Mouse (Mus musculus) E14TG2a.4 (cell line): ENCODE data around the gene Pbxip1.

ENCODE experiments used
- H3K27me3 ChIP-seq: 2 replicates; pipeline ENCODE4 v1.6.1; 2014; ENCODE audit warnings: low read length, control low read depth; ENCODE audit not compliant: insufficient read depth
- H3K36me3 ChIP-seq: 2 replicates; pipeline ENCODE4 v1.6.1; 2014; ENCODE audit warnings: low read length, control low read depth; ENCODE audit not compliant: insufficient read depth
- H3K4me1 ChIP-seq: replicated peaks from 2 replicates; pipeline ENCODE4 v1.6.1; 2014; ENCODE audit warnings: low read depth, low read length, control low read depth
- H3K4me3 ChIP-seq: replicated peaks from 2 replicates; pipeline ENCODE4 v1.5.1; 2014; ENCODE audit warnings: mild to moderate bottlenecking, low read length
- H3K9me3 ChIP-seq: 2 replicates; pipeline ENCODE4 v1.6.1; 2014; ENCODE audit warnings: low read length, control low read depth
- CTCF ChIP-seq: conservative IDR thresholded peaks from 2 replicates; pipeline ENCODE4 v1.5.1; 2014; ENCODE audit warnings: low read length
- NANOG ChIP-seq: IDR thresholded peaks from 2 replicates; pipeline ENCODE4 v1.6.1; 2014; ENCODE audit warnings: borderline replicate concordance, low read length, mixed read lengths
- POU5F1 ChIP-seq: IDR thresholded peaks from 2 replicates; pipeline ENCODE4 v1.6.1; 2014; ENCODE audit warnings: low read length, borderline replicate concordance

Gene Pbxip1

DNA sequence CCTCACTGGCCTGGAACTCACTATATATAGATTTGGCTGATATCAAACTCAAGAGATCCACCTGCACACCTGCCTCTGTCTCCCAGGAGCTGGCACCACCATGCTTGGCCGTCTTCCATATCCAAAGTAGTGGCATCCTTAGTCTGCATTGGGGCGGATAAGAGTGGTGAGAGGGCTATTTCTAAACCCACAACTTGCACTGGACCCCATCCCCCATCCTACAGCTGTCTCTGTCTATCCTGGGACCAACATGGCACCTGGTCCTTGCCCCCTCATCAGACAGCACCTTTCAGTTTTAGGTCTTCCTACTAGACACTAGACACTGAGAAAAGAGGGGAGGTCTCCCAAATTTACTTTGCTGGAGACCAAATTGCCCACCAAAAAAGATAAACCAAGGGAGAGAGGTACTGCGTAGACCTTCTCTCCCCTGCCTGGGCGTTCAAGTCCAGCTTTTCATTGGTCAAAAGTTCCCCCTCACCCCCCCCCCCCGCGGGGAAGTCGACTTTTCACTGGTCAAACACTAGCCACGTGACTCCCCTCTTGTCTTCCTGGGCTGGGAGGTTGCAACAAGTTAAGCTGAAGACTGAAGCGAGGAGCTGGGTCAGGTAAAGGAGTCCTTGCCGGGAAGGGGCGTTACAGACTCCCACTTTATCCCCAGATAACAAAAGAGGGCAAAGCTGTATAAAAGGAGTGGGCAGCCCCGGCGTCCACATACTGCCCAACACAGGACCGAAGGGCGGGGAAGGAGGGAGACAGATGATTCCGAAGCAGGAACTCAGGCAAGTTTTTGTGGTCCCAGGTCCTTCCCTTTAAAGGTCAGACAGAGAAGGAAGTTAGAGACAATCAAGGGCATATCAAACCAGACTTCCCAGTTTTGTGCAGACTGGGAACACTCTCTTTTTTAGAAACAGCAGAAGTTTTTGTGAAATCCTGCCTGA lies at the start of gene Pbxip1:
Pbxip1 (plus strand) TSS at position 531 of the 938 bp plus-strand sequence.
- TF ChIP-seq NANOG (no peak), CTCF (no peak), POU5F1 (no peak)
- H3K27me3 ChIP-seq = no peaks in the 10 kb centered on the region
- peak within 1 kb of the TSS; percentile 79 for H3K4me3 ChIP-seq
- H3K4me1 ChIP-seq = peaks cover 69% of the 10 kb centered on the region
- H3K36me3 ChIP-seq = peaks cover 53% of the 10 kb centered on the region
- H3K9me3 ChIP-seq = no peaks in the 10 kb centered on the region

DNA sequence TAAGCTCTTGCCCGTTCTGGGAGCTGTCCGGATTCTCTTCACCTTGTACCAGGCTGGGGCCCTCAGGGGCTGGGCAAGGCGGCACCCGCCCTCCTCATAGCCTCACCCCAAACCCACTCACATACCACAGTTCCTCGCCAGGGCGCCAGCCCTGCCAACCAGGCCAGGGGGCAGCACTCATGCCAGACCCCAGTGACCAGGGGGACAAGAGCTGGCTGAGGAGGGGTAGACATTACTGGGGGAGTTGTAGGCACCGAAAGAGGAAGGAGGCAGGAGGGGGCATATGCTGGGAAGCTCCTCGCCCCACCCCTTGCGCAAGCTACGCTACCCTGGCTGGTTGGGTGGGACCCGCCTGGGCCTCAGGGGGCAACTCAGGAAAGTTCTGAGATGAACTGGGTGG lies 48.9 kb upstream of the Pbxip1 start:
- H3K4me1 ChIP-seq = peaks cover 92% of the 10 kb centered on the region
- H3K4me3 ChIP-seq = peak overlapping the region; percentile 46
- TF ChIP-seq NANOG (no peak), POU5F1 (no peak), CTCF (no peak)
- H3K36me3 ChIP-seq = no peaks in the 10 kb centered on the region
- H3K27me3 ChIP-seq = peaks cover 40% of the 10 kb centered on the region
- no peaks in the 10 kb centered on the region for H3K9me3 ChIP-seq

DNA sequence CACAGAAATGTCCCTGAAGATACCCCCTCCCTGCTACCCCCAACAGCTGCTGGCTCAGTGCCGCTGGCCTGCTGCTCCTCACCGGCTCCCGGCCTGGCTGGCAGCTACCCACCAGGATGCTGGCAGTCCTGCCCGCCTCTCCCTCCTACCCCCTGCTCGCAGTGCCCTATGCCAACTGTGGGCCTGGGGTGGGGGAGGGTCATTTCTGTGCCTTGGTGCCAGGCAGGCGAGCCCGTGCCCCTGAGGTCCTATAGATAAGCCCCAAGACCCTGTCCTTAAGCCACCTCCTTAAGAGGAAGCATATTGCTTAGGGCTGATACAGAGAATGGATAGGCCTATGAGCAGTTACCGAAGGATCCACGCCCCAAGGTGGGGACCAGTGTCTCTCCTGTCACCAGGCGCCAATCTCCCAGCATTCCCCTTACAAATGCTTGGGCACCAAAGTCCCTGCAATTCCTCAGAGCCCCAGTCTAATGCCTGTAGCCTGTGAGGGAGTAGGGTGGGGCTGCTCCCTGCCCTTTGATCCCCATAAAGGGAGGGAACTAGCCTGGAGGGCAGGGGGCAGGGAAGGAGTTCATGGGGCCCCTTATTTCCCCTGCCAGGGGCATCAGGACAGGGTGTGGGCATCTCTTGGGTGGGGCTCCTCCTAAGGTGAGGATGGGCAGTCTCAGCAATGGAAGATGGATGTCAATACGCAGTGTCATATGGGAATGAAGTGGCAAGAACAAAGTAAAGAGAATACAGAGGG lies 48.2 kb upstream of the Pbxip1 start:
- TF ChIP-seq NANOG (no peak), POU5F1 (no peak)
- Histone ChIP-seq H3K27me3 (peaks cover 44% of the 10 kb centered on the region), H3K36me3 (no peaks in the 10 kb centered on the region), H3K4me1 (peaks cover 89% of the 10 kb centered on the region), H3K4me3 (peak overlapping the region; percentile 46), H3K9me3 (no peaks in the 10 kb centered on the region)

DNA sequence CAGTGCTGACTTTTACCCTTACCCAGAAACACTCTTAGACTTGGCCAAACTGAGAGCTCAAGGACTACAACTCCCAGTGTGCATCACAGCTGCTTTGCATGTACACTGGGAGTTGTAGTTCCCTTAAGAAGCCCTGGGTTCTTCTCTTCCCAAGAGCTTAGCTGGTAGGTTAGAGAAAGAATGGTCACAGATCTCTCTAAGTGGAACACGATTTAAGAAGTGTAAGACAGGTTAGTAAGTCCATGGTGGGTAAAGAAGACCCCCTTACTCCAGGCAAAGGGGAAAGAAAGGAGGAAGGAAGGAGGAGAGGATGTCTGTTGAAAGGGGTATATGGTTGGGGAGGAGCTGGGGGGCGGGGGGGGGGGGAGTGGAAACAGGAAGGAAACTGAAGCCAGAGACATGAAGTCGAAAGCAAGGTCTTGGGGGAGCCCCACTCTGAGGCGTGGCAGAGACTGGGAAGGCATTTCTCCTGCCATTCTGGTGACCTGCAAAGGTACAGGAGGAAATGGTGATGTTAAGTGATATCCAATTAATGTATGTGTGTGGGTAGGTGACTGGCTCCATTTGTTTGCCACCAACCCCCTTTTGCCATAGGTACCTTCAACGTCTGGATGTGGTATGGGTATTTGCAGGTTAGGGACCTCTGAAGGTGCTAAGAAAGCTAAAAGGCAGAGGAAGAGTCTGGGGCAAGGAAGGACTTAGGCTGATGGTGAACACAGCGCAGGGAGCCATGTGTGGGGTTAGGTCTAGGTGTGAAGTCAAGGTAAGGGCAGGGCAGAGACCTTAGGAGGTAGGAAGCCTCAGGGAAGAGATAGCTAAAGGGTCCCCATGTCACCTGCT lies 47.4 kb upstream of the Pbxip1 start:
- H3K36me3 ChIP-seq = no peaks in the 10 kb centered on the region
- no peaks in the 10 kb centered on the region for H3K9me3 ChIP-seq
- H3K4me1 ChIP-seq = peaks cover 85% of the 10 kb centered on the region
- H3K4me3 ChIP-seq = no peak overlapping the region
- peaks cover 44% of the 10 kb centered on the region for H3K27me3 ChIP-seq
- TF ChIP-seq CTCF (no peak), NANOG (no peak), POU5F1 (no peak)

DNA sequence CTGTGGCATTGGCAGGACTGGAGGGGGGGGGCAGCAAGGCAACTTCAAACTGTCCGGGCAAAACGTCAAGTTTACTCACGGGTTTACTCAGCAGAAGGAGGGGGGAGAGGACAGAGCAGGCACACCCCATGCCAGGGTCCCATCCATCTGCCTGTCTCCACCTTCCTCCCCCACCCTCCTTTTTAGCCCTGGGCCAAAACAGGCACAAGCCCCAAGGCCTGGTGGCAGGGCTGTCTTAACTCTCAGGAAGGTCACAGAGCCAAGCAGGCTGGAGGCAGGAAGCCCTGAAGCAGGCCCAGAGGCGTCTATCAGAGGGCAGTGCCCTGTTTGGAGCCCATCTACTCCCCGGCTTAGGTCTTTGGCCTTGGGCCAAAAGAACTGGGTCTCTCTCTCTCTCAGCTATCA lies 46.4 kb upstream of the Pbxip1 start:
- Histone ChIP-seq H3K4me1 (peaks cover 84% of the 10 kb centered on the region), H3K27me3 (peaks cover 46% of the 10 kb centered on the region), H3K36me3 (no peaks in the 10 kb centered on the region), H3K4me3 (no peak overlapping the region; the same call in 1 of the 2 replicates), H3K9me3 (no peaks in the 10 kb centered on the region)
- no peak for TF ChIP-seq POU5F1
- no peak for TF ChIP-seq CTCF
- no peak for TF ChIP-seq NANOG

DNA sequence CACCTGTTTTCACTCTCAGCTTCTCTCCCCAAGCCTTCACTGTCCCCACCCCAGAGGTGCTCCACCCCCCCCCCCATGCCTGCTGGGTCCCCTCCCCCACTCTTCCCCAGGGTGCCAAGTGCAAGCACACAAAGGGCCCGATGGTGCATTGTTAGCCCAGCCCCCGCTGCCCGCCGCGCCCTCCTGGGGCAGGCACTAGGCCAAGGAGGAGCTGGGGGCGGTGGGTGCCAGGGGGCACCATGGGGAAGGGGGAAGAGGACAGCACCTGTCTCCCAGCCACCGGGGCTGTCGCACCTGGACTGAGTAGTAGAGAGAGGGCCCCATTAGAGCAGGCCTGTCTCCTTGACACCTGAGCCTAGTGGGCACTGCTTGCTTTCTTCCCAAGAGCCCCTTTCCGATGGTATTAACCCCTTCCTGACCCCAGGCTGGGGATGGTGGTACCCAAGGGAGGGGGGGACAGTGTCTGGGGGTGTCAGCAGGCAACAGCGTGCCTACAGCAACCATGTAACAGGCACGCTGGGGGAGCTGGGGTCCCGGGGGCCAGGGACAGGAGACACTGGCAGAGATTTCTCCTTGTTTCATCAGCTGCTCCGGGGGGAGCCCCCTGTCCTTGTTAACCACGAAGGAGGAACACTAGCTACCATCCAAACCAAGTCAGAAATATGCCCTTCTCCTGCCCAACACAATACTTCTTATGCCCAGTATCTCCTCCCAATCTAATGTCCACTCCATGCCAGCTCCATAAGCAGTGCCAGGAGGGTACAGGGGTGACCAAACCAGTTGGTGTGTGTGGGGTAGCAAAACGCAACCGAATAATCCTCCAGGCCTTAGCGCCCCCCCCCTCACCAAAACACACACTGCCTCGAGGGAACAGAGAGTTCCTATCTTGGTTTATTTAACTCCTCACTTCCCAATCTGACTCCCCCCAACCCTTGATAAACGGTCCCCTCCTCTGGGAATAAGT lies 45.5 kb upstream of the Pbxip1 start:
- Histone ChIP-seq H3K36me3 (no peaks in the 10 kb centered on the region), H3K9me3 (no peaks in the 10 kb centered on the region), H3K4me1 (peaks cover 84% of the 10 kb centered on the region), H3K27me3 (peaks cover 46% of the 10 kb centered on the region), H3K4me3 (peak overlapping the region; percentile 78)
- TF ChIP-seq NANOG = no peak
- TF ChIP-seq CTCF = no peak
- no peak for TF ChIP-seq POU5F1

DNA sequence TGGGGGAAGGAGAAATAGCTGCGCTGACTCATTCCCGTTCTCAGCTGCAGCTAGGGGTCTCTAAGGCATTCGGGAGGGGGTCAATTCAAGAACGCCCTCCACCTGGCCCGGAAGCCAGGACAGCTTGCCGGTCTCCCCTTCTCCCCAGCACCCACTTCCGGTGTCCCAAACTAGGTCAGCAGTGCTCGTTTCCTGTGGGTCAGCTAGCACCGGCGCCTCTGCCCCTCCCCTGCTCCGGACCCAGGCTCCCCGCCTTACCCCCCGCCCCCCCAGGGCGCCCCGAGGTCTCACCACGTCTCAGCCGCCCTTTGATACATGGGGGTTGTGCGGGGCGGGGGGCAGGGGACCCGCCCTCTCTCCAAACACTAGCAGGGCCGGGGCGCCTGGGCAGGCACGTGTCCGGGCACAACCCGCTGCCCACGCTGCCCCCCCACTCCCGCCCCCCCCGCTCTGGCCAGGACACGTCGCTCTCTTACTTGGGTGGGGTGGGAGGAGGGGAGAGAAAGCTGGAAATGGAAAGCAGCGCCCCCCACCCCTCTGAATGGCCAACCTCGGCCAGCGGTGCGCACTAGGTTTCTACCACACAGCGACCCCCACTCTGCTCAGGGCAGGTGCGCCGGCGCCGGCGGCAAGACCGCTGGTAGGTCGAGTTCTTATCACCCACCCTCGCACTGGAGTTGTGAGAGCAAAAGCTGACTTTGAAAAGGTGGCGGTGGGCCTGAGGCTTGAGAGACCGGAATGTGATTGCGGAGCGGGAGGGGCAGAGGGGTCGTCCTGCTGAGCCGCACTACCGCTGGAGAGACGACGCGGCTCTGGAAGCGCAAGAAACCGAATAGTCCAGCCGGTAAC lies 44.6 kb upstream of the Pbxip1 start:
- peaks cover 43% of the 10 kb centered on the region for H3K27me3 ChIP-seq
- TF ChIP-seq NANOG = no peak
- TF ChIP-seq POU5F1 = no peak
- no peak for TF ChIP-seq CTCF
- peak overlapping the region; percentile 78 for H3K4me3 ChIP-seq

More for the DNA sequence above, 44.6 kb upstream of the Pbxip1 start:
- Histone ChIP-seq H3K36me3 (no peaks in the 10 kb centered on the region), H3K9me3 (no peaks in the 10 kb centered on the region), H3K4me1 (peaks cover 83% of the 10 kb centered on the region)
